1 mouse cellular context compared by ENCODE assay signal in genomic region chr8:122319045-122319707, GRCm38 (mm10).
A peak's percentile ranks its signal among the peaks of the same experiment; 100 is the strongest.
TF ChIP-seq lines count a peak whose summit lies in the region.

No protein-coding gene starts in this region.

TF ChIP-seq in MEL, 35 proteins besides CTCF, POLR2A, EP300 and RAD21 (continued from another document):
- TF ChIP-seq USF2 (IDR thresholded peaks at IDR 0.05; ENCODE audit: borderline replicate concordance in 1 of 2, insufficient read depth in 1 of 2, low read depth in 1 of 2, low read length in 2 of 2) (no peak), ZMIZ1 (IDR thresholded peaks at IDR 0.05; ENCODE audit: low read depth, low read length) (no peak), ZKSCAN1 (IDR thresholded peaks at IDR 0.05; ENCODE audit: low read depth, low read length) (no peak), SMC3 (IDR thresholded peaks at IDR 0.05; ENCODE audit: low read depth, low read length) (no peak), JUND (IDR thresholded peaks at IDR 0.05; ENCODE audit: low read depth, low read length) (no peak; the same call in 1 of the 2 replicates), TAL1 (IDR thresholded peaks at IDR 0.05; ENCODE audit: low read length) (peak; percentile 63), MEF2A (IDR thresholded peaks at IDR 0.05; ENCODE audit: extremely low read depth, insufficient replicate concordance, low read depth, low read length, poor library complexity, severe bottlenecking) (0 out of 2 replicates have a peak, but pooled peaks have one; percentile 38), MYC (IDR thresholded peaks at IDR 0.05; ENCODE audit: low read depth, low read length) (no peak), CHD1 (IDR thresholded peaks at IDR 0.05; ENCODE audit: low read depth, low read length) (no peak), KAT2A (conservative IDR thresholded peaks at IDR 0.05; ENCODE audit: low read depth, low read length) (no peak), TCF12 (IDR thresholded peaks at IDR 0.05; ENCODE audit: low read depth, low read length) (peak; percentile 98), UBTF (IDR thresholded peaks at IDR 0.05; ENCODE audit: borderline replicate concordance, insufficient read depth, low read depth, low read length) (peak; percentile 46; the same call in 1 of the 2 replicates), MYB (IDR thresholded peaks at IDR 0.05; ENCODE audit: low read depth, low read length) (0 out of 2 replicates have a peak, but pooled peaks have one; percentile 47), MAX (IDR thresholded peaks at IDR 0.05; ENCODE audit: low read length) (no peak), NELFE (IDR thresholded peaks at IDR 0.05; ENCODE audit: low read depth, low read length) (no peak), GATA1 (IDR thresholded peaks at IDR 0.05; ENCODE audit: low read depth, low read length) (peak; percentile 92), USF1 (IDR thresholded peaks at IDR 0.05; ENCODE audit: low read depth, low read length) (no peak), MAZ (IDR thresholded peaks at IDR 0.05; ENCODE audit: low read depth, low read length) (peak; percentile 95), ZNF384 (IDR thresholded peaks at IDR 0.05; ENCODE audit: low read depth, low read length) (no peak), NRF1 (IDR thresholded peaks at IDR 0.05; ENCODE audit: insufficient read depth, low read depth, low read length, poor library complexity, severe bottlenecking) (no peak), MAFK (IDR thresholded peaks at IDR 0.05; ENCODE audit: borderline replicate concordance, low read depth, low read length) (peak; percentile 22; the same call in 1 of the 2 replicates), GABPA (IDR thresholded peaks at IDR 0.05; ENCODE audit: low read depth, low read length) (no peak), BHLHE40 (IDR thresholded peaks at IDR 0.05; ENCODE audit: borderline replicate concordance, low read depth, low read length) (no peak), SIN3A (IDR thresholded peaks at IDR 0.05; ENCODE audit: low read length) (peak; percentile 91), RCOR1 (IDR thresholded peaks at IDR 0.05; ENCODE audit: low read depth, low read length) (peak; percentile 48; the same call in 1 of the 2 replicates), ETS1 (IDR thresholded peaks at IDR 0.05; ENCODE audit: low read depth, low read length) (peak; percentile 92), POLR2AphosphoS2 (IDR thresholded peaks at IDR 0.05; ENCODE audit: low read length) (no peak; the same call in 1 of the 2 replicates), E2F4 (IDR thresholded peaks at IDR 0.05; ENCODE audit: borderline replicate concordance, low read depth, low read length) (peak; percentile 82), TBP (IDR thresholded peaks at IDR 0.05; ENCODE audit: low read depth, low read length) (0 out of 2 replicates have a peak, but pooled peaks have one; percentile 13), HCFC1 (IDR thresholded peaks at IDR 0.05; ENCODE audit: low read depth, low read length) (no peak)
